8 mouse cellular contexts compared by ENCODE assay signal in the genomic region with DNA sequence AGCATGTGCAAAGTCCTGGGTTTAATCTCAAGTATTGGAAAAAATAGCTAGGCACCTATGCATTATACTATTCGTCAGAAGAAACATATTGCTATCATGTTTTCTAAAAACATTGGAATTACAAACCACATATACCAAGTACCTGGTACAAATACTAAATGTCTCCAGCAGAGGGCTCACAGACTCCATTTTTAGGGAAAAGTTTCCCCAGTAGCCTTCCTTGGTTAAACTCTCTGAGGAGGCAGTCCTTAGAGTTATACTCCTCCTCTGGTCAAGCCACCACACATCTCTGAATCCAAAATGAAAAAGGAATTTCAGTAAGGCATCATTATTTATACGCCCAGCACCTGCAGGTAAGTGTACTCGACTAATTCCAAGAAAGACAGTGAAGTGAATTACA.
A peak's percentile ranks its signal among the peaks of the same experiment; 100 is the strongest.
DNase-seq lines count a peak whose midpoint lies in the region; ATAC-seq and TF ChIP-seq lines count a peak whose summit lies in the region.

No protein-coding gene starts in this region.

- no peak overlapping the region for H3K4me3 ChIP-seq in hindbrain, embryonic 11.5 days (ENCODE audit: low read depth, low read length)

- H3K27me3 ChIP-seq in Patski = no peaks in the 10 kb centered on the region
- H3K27me3 ChIP-seq in hindbrain, embryonic 11.5 days (ENCODE audit: control insufficient read depth, insufficient read depth, low read length) = no peaks in the 10 kb centered on the region

- H3K36me3 ChIP-seq in hindbrain, embryonic 11.5 days (ENCODE audit: control insufficient read depth, insufficient read depth, low read length) = no peaks in the 10 kb centered on the region

- in situ Hi-C loops in Patski (cut with MboI; ENCODE audit: low pct_unique_long_range_greater_than_20kb) = loop anchor here (25.0 kb wide), 1 partner anchor 466 kb away; no protein-coding TSS in a partner anchor

- CTCF ChIA-PET in Patski (lab: Charles Lee) = interaction anchor here (1.1 to 6.0 kb wide), 2 partner anchors 168 to 176 kb away, joined by 3 to 34 read pairs; a partner anchor contains a TSS

- H3K9ac ChIP-seq in hindbrain, embryonic 11.5 days (ENCODE audit: low read depth, low read length) = no peak overlapping the region

- no peak overlapping the region for H3K4me2 ChIP-seq in hindbrain, embryonic 11.5 days (replicated peaks; ENCODE audit: low read depth, low read length)

- peak; percentile 40 to 88 for DNase-seq in adrenal gland, adult (ENCODE audit: inconsistent age in 2 of 2, low spot score in 1 of 2)
- DNase-seq in adrenal gland, postnatal 4 days (ENCODE audit: low spot score in 2 of 2) = no peak
- peak; percentile 6 for DNase-seq in Patski (ENCODE audit: low read depth, low spot score)
- DNase-seq in hindbrain, embryonic 11.5 days (ENCODE audit: low spot score) = peak; percentile 67
- peak; percentile 34 to 81 for DNase-seq in layer of hippocampus, adult 18-20 months (ENCODE audit: low spot score in 2 of 2)
- DNase-seq in lung, postnatal 36 days = peak; percentile 64
- peak; percentile 70 for DNase-seq in testis, postnatal 10 days (ENCODE audit: low spot score)

- no peaks in the 10 kb centered on the region for H3K9me3 ChIP-seq in hindbrain, embryonic 11.5 days (ENCODE audit: control insufficient read depth, low read length)

- no peaks in the 10 kb centered on the region for H3K4me1 ChIP-seq in hindbrain, embryonic 11.5 days (replicated peaks; ENCODE audit: control insufficient read depth, insufficient read depth, low read length)

- peak; percentile 24 for TF ChIP-seq CTCF in Patski (IDR thresholded peaks at IDR 0.05)

- ATAC-seq in Patski = no peak
- peak; percentile 80 for ATAC-seq in common myeloid progenitor, adult 5-6 weeks (replicated peaks; ENCODE audit: low read depth, poor library complexity, severe bottlenecking)
- peak; percentile 68; the same call in 1 of the 2 replicates for ATAC-seq in hindbrain, embryonic 11.5 days (ENCODE audit: low FRiP score)

- H3K27ac ChIP-seq in hindbrain, embryonic 11.5 days (ENCODE audit: low read depth, low read length) = no peak overlapping the region

- WGBS in hindbrain, embryonic 11.5 days = 34% methylated on average over 3 of the region's 3 CpGs

- POLR2A ChIA-PET in Patski (lab: Charles Lee) = interaction anchor here (0.6 kb wide), 1 partner anchor 93 kb away, joined by 3 read pairs; no protein-coding TSS in a partner anchor

Comparison
In these comparisons a context has a peak if more than half of its experiments do, and no peak if none do; other contexts are left out.
1. DNase-seq: peak in adrenal gland, adult (2 of 2), Patski (single experiment), hindbrain, embryonic 11.5 days (single experiment), layer of hippocampus, adult 18-20 months (2 of 2), lung, postnatal 36 days (single experiment) and testis, postnatal 10 days (single experiment); none in adrenal gland, postnatal 4 days (0 of 2).